Comparison of ENCODE assay signal across 14 mouse cellular contexts in the genomic region with DNA sequence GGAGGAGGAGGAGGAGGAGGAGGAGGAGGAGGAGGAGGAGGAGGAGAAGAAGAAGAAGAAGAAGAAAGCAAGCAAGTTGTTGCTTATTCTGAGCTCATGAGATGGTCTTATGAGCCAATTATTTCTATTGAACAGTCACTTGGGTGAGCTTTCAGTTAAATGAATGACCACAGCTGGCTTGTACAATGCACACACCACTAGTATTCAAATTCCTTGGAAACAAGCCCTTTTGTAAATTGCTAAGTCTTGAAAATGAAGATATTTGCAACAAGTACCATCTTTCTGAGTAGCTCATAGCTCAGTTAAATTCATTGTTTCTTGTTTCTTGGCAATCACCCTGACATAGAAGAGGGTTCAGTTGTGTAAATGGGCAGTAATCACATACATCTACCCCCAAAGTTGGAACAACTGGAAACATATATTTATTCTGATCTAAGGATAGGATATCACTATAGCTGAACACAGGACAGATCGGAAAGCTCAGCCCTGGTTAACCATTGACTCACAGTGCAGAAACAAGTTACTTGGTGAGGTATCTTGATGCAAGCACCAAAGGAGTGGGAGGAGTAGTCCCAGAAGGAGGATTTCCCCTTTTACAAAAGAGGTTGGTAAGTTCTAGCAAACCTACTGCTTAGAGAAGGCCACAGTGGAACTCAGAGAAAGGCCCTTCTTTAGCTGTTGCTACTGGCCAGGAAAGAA. TPM values are rescaled to one million over a fixed set of nuclear protein-coding genes. Genes with fewer than 3 reads are reported as not detected.
DNase-seq lines count a peak whose midpoint lies in the region; ATAC-seq and TF ChIP-seq lines count a peak whose summit lies in the region.
"Had no signal": no experiment of that assay in that cellular context is flagged by ENCODE, and none has a peak within 500 bp of the region (broad histone marks: within the 10 kb centered on the region; RNA-seq: fewer than 3 reads in every experiment).

No protein-coding gene starts in this region.

- peak overlapping the region; percentile 25; the same call in 1 of the 2 replicates for H3K27ac ChIP-seq in heart, embryonic 11.5 days (ENCODE audit: low read depth, low read length)
- H3K27ac ChIP-seq in heart, adult 2 months: no peak overlapping the region
- H3K27ac ChIP-seq in lung, postnatal 0 days (ENCODE audit: low read length): peak overlapping the region; percentile 79
- peak overlapping the region; percentile 80 for H3K27ac ChIP-seq in liver, embryonic 16.5 days (ENCODE audit: low read length)
- H3K27ac ChIP-seq: forebrain, embryonic 15.5 days; hindbrain, embryonic 15.5 days had no signal

- intact Hi-C loops in heart, adult 2 months (cut with DNase I): no loop called here
- intact Hi-C loops in left cerebral cortex, postnatal 10 days (cut with DNase I): no loop called here

- ATAC-seq in heart, embryonic 11.5 days (replicated peaks; ENCODE audit: insufficient number of reproducible peaks, low FRiP score, low TSS enrichment): no peak
- ATAC-seq in lung, postnatal 0 days: peak; percentile 37
- ATAC-seq in liver, embryonic 16.5 days (ENCODE audit: low read depth): peak; percentile 35; the same call in 1 of the 2 replicates
- ATAC-seq: forebrain, embryonic 15.5 days had no signal

- no peak for TF ChIP-seq EP300 in heart, adult 2 months (IDR thresholded peaks at IDR 0.05; ENCODE audit: insufficient read depth, low read depth, low read length)
- no peak for TF ChIP-seq EP300 in lung, postnatal 0 days (IDR thresholded peaks at IDR 0.05)

- H3K27me3 ChIP-seq in heart, embryonic 11.5 days (ENCODE audit: control insufficient read depth, insufficient read depth, low read length): no peaks in the 10 kb centered on the region
- H3K27me3 ChIP-seq in heart, adult 2 months (ENCODE audit: control insufficient read depth, insufficient read depth, low read length): no peaks in the 10 kb centered on the region
- no peaks in the 10 kb centered on the region for H3K27me3 ChIP-seq in lung, postnatal 0 days (replicated peaks; ENCODE audit: insufficient read depth, low read length)
- no peaks in the 10 kb centered on the region for H3K27me3 ChIP-seq in liver, embryonic 16.5 days (ENCODE audit: control insufficient read depth, insufficient read depth, low read depth, low read length)
- H3K27me3 ChIP-seq: forebrain, embryonic 15.5 days; hindbrain, embryonic 15.5 days had no signal

- H3K9me3 ChIP-seq in heart, embryonic 11.5 days (replicated peaks; ENCODE audit: control insufficient read depth, low read length): no peaks in the 10 kb centered on the region
- H3K9me3 ChIP-seq in lung, postnatal 0 days (ENCODE audit: low read length): no peaks in the 10 kb centered on the region
- H3K9me3 ChIP-seq in liver, embryonic 16.5 days (replicated peaks; ENCODE audit: control insufficient read depth, low read length): no peaks in the 10 kb centered on the region
- H3K9me3 ChIP-seq: forebrain, embryonic 15.5 days; hindbrain, embryonic 15.5 days had no signal

- H3K36me3 ChIP-seq in heart, embryonic 11.5 days (ENCODE audit: control insufficient read depth, insufficient read depth, low read length): no peaks in the 10 kb centered on the region
- H3K36me3 ChIP-seq in heart, adult 2 months (ENCODE audit: control insufficient read depth, insufficient read depth, low read length): peaks cover 3% of the 10 kb centered on the region; the same call in 1 of the 2 replicates
- H3K36me3 ChIP-seq in lung, postnatal 0 days (ENCODE audit: insufficient read depth, low read length): peaks cover 4% of the 10 kb centered on the region; the same call in 1 of the 2 replicates
- no peaks in the 10 kb centered on the region; the same call in 1 of the 2 replicates for H3K36me3 ChIP-seq in liver, embryonic 16.5 days (ENCODE audit: control insufficient read depth, insufficient read depth)
- H3K36me3 ChIP-seq: forebrain, embryonic 15.5 days; hindbrain, embryonic 15.5 days had no signal

- H3K4me3 ChIP-seq in heart, embryonic 11.5 days (ENCODE audit: low read depth, low read length): no peak overlapping the region
- no peak overlapping the region for H3K4me3 ChIP-seq in heart, adult 2 months
- H3K4me3 ChIP-seq in lung, postnatal 0 days (ENCODE audit: low read depth, low read length): no peak overlapping the region
- no peak overlapping the region for H3K4me3 ChIP-seq in liver, embryonic 16.5 days (ENCODE audit: low read depth, low read length)
- H3K4me3 ChIP-seq: forebrain, embryonic 15.5 days; hindbrain, embryonic 15.5 days had no signal

- H3K79me2 ChIP-seq in heart, adult 2 months (replicated peaks; ENCODE audit: control insufficient read depth, insufficient read depth, low read length): no peaks in the 10 kb centered on the region

- peaks cover 9% of the 10 kb centered on the region; the same call in 1 of the 2 replicates for H3K4me1 ChIP-seq in heart, embryonic 11.5 days (ENCODE audit: control insufficient read depth, insufficient read depth, low read length)
- peaks cover 9% of the 10 kb centered on the region for H3K4me1 ChIP-seq in heart, adult 2 months (ENCODE audit: control insufficient read depth, insufficient read depth, low read length)
- peaks cover 17% of the 10 kb centered on the region; the same call in 1 of the 2 replicates for H3K4me1 ChIP-seq in lung, postnatal 0 days (ENCODE audit: insufficient read depth, low read depth, low read length)
- H3K4me1 ChIP-seq in liver, embryonic 16.5 days (ENCODE audit: control insufficient read depth, low read depth, low read length): peaks cover 43% of the 10 kb centered on the region
- H3K4me1 ChIP-seq: forebrain, embryonic 15.5 days; hindbrain, embryonic 15.5 days had no signal

- TF ChIP-seq CTCF in heart, adult 2 months (IDR thresholded peaks at IDR 0.05): no peak
- no peak for TF ChIP-seq CTCF in lung, postnatal 0 days (IDR thresholded peaks at IDR 0.05)

- no peak for DNase-seq in heart, adult 2 months
- peak; percentile 76 for DNase-seq in lung, postnatal 0 days (ENCODE audit: low spot score)
- no peak for DNase-seq in lung, postnatal 36 days
- no peak for DNase-seq in urinary bladder, postnatal 36 days (ENCODE audit: low spot score in 2 of 2)
- no peak for DNase-seq in kidney, postnatal 36 days
- no peak for DNase-seq in left cerebral cortex, postnatal 10 days (ENCODE audit: extremely low spot score in 1 of 2, low spot score in 2 of 2)
- DNase-seq: B cell, adult 2 months; cerebellum, adult 11-12 months; midbrain, embryonic 14.5 days; right cerebral cortex, postnatal 25 days had no signal

- no peak overlapping the region for H3K4me2 ChIP-seq in heart, embryonic 11.5 days
- H3K4me2 ChIP-seq in lung, postnatal 0 days (replicated peaks; ENCODE audit: low read depth, low read length): no peak overlapping the region
- 0 out of 2 replicates have a peak overlapping the region, but pooled peaks have one; percentile 15 for H3K4me2 ChIP-seq in liver, embryonic 16.5 days (ENCODE audit: low read depth, low read length)
- H3K4me2 ChIP-seq: forebrain, embryonic 15.5 days; hindbrain, embryonic 15.5 days had no signal

- 84% methylated on average over 1 of the region's 1 CpGs for WGBS in heart, embryonic 11.5 days (ENCODE audit: insufficient replicate concordance)
- WGBS in heart, adult 2 months: 93% methylated on average over 1 of the region's 1 CpGs
- WGBS in lung, postnatal 0 days: 42% methylated on average over 1 of the region's 1 CpGs
- WGBS in liver, embryonic 16.5 days (ENCODE audit: insufficient replicate concordance): 35% methylated on average over 1 of the region's 1 CpGs

- no peak overlapping the region for H3K9ac ChIP-seq in heart, embryonic 11.5 days (ENCODE audit: low read depth, low read length)
- H3K9ac ChIP-seq in heart, adult 2 months (ENCODE audit: low read depth, low read length): no peak overlapping the region
- no peak overlapping the region for H3K9ac ChIP-seq in lung, postnatal 0 days (replicated peaks; ENCODE audit: low read depth)
- no peak overlapping the region for H3K9ac ChIP-seq in liver, embryonic 16.5 days (ENCODE audit: low read depth, low read length)
- H3K9ac ChIP-seq: forebrain, embryonic 15.5 days; hindbrain, embryonic 15.5 days had no signal

- no peak for TF ChIP-seq POLR2A in heart, adult 2 months (IDR thresholded peaks at IDR 0.05; ENCODE audit: insufficient read depth, low read depth, low read length)

RNA-seq across cellular contexts. Expression of gene Dennd2d, which starts 13.3 kb away (rescaled TPM):
- 2.0 and 2.8 TPM in 2 replicates for polyA plus RNA-seq in heart, embryonic 11.5 days (2014; fragmentation: Nextera tagmentation; extraction: Ambion mirVana)
- total RNA-seq in heart, adult 2 months (2021): under 1 TPM; 0.45 to 0.57 TPM
- polyA plus RNA-seq in heart, adult 2 months (2012; rRNA removed): 0.91 and 1.9 TPM in 2 replicates
- polyA plus RNA-seq in lung, postnatal 0 days (2015; fragmentation: Nextera tagmentation; extraction: Ambion mirVana): 19.6 and 20.8 TPM in 2 replicates
- 4.5 and 4.8 TPM in 2 replicates for polyA plus RNA-seq in liver, embryonic 16.5 days (2015; fragmentation: Nextera tagmentation; extraction: Ambion mirVana)
- total RNA-seq in left cerebral cortex, postnatal 10 days (2021): under 1 TPM in 1 of 2 experiments, not detected in 1; 0.26 TPM

RNA-seq across cellular contexts. Expression of gene Dram2, which starts 52.1 kb away (rescaled TPM):
- 59.7 and 64.9 TPM in 2 replicates for polyA plus RNA-seq in heart, embryonic 11.5 days (2014; fragmentation: Nextera tagmentation; extraction: Ambion mirVana)
- total RNA-seq in heart, adult 2 months (2021): 100 to 1,000 TPM in 1 of 2 experiments, 10 to 100 TPM in 1; 94.7 to 109 TPM
- polyA plus RNA-seq in heart, adult 2 months (2012; rRNA removed): 64.5 and 162 TPM in 2 replicates
- 155 and 168 TPM in 2 replicates for polyA plus RNA-seq in lung, postnatal 0 days (2015; fragmentation: Nextera tagmentation; extraction: Ambion mirVana)
- 34.7 and 35.9 TPM in 2 replicates for polyA plus RNA-seq in liver, embryonic 16.5 days (2015; fragmentation: Nextera tagmentation; extraction: Ambion mirVana)
- total RNA-seq in left cerebral cortex, postnatal 10 days (2021): 10 to 100 TPM; 41.9 to 48.6 TPM

RNA-seq across cellular contexts. Expression of gene Cept1, which starts 52.1 kb away (rescaled TPM):
- polyA plus RNA-seq in heart, embryonic 11.5 days (2014; fragmentation: Nextera tagmentation; extraction: Ambion mirVana): 34.8 and 35.5 TPM in 2 replicates
- 10 to 100 TPM; 19.3 to 22.1 TPM for total RNA-seq in heart, adult 2 months (2021)
- polyA plus RNA-seq in heart, adult 2 months (2012; rRNA removed): 10.5 and 23.5 TPM in 2 replicates
- 74.1 and 80.4 TPM in 2 replicates for polyA plus RNA-seq in lung, postnatal 0 days (2015; fragmentation: Nextera tagmentation; extraction: Ambion mirVana)
- polyA plus RNA-seq in liver, embryonic 16.5 days (2015; fragmentation: Nextera tagmentation; extraction: Ambion mirVana): 31.9 and 33.0 TPM in 2 replicates
- 10 to 100 TPM; 39.8 to 44.3 TPM for total RNA-seq in left cerebral cortex, postnatal 10 days (2021)
